Mouse (Mus musculus) intestine, postnatal 0 days (tissue): ENCODE results near the gene Chil1. TPM values are rescaled to one million over a fixed set of nuclear protein-coding genes. Genes with fewer than 3 reads are reported as not detected.

Source experiments
- ATAC-seq: fragments of 200-750 bp; cut with Nextera tagmentation; 2 replicates; pipeline ENCODE4 v1.8.0; 2017; ENCODE audit warnings: mild to moderate bottlenecking, moderate TSS enrichment, moderate library complexity
- H3K27ac ChIP-seq: fragments of 300-500 bp; sonication (generic); 2 replicates; pipeline ENCODE4 v1.5.1; 2014; ENCODE audit warnings: mild to moderate bottlenecking, low read depth, low read length, moderate library complexity
- H3K27me3 ChIP-seq: fragments of 300-500 bp; sonication (generic); replicated peaks from 2 replicates; pipeline ENCODE4 v1.6.1; 2014; ENCODE audit warnings: low read length, mixed read lengths; ENCODE audit not compliant: control insufficient read depth, insufficient read depth
- H3K36me3 ChIP-seq: fragments of 300-500 bp; sonication (generic); 2 replicates; pipeline ENCODE4 v1.6.1; 2014; ENCODE audit warnings: mild to moderate bottlenecking, moderate library complexity; ENCODE audit not compliant: control insufficient read depth, insufficient read depth
- H3K4me1 ChIP-seq: fragments of 300-500 bp; sonication (generic); replicated peaks from 2 replicates; pipeline ENCODE4 v1.6.1; 2014; ENCODE audit warnings: antibody characterized with exemption, low read length, mixed read lengths; ENCODE audit not compliant: control insufficient read depth, insufficient read depth
- H3K4me2 ChIP-seq: fragments of 300-500 bp; sonication (generic); replicated peaks from 2 replicates; pipeline ENCODE4 v1.6.1; 2014; ENCODE audit warnings: low read depth, mild to moderate bottlenecking, moderate library complexity
- H3K4me3 ChIP-seq: fragments of 300-500 bp; sonication (generic); 2 replicates; pipeline ENCODE4 v1.5.1; 2014; ENCODE audit warnings: low read depth, low read length
- H3K9ac ChIP-seq: fragments of 300-500 bp; sonication (generic); 2 replicates; pipeline ENCODE4 v1.6.1; 2014; ENCODE audit warnings: mild to moderate bottlenecking, low read depth, low read length
- H3K9me3 ChIP-seq: fragments of 300-500 bp; sonication (generic); 2 replicates; pipeline ENCODE4 v1.6.1; 2016; ENCODE audit warnings: mixed run types; ENCODE audit not compliant: control insufficient read depth
- CTCF ChIP-seq: sonication (generic); IDR thresholded peaks from 2 replicates; pipeline ENCODE4 v1.5.1; 2016; ENCODE audit warnings: low read depth, mild to moderate bottlenecking, control low read depth, antibody characterized with exemption, moderate library complexity
- WGBS: fragments of 180-500 bp; shearing (Covaris S2); extraction: QIAGEN DNeasy Blood & Tissue Kit; methylation state at CpG from one replicate; pipeline ENCODE4 v1.1.7; 2014; 5-methylcytosine and 5-hydroxymethylcytosine counted together
- polyA plus RNA-seq: library from polyadenylated mRNA; unstranded; fragments of >200 nt; fragmentation: Nextera tagmentation; extraction: Ambion mirVana; gene quantifications from 2 replicates; pipeline ENCODE4 v1.2.1, GENCODE M21; 2015

Gene Chil1
- polyA plus RNA-seq = 0.50 and 0.99 TPM in 2 replicates

GRCm38 (mm10) chr1:134182025-134182424 lies at the start of gene Chil1:
TSS of gene Chil1 (plus strand) at chr1:134182176.
- 54% methylated on average over 4 of the region's 4 CpGs for WGBS

DNA sequence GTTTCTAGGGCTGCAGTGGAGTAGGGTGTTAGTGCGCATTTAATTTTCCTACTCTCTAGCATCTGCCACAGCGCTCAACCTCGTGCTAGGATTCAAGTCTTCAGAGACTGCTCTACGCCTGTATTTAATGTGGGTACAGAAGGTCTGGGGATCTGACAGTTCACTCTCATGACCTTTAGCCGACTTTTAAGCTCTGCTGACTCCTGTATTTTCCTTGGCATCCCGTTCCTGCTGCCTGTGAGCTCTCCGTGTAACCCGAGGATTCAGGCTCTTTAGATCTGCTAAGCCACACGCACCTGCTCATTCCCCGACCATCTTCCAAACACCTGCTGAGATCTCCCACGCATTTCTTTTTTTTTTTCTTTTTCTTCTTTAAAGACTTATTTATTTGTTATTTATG lies 48.7 kb upstream of the Chil1 start:
- H3K9me3 ChIP-seq = no peaks in the 10 kb centered on the region
- no peaks in the 10 kb centered on the region for H3K4me1 ChIP-seq
- H3K4me2 ChIP-seq = no peak overlapping the region
- H3K9ac ChIP-seq = no peak overlapping the region
- no peak overlapping the region for H3K4me3 ChIP-seq
- no peaks in the 10 kb centered on the region for H3K27me3 ChIP-seq
- no peaks in the 10 kb centered on the region for H3K36me3 ChIP-seq
- H3K27ac ChIP-seq = no peak overlapping the region
- ATAC-seq = no peak
- WGBS = 67% methylated on average over 11 of the region's 11 CpGs
- no peak for TF ChIP-seq CTCF

More at GRCm38 (mm10) chr1:134182025-134182424, at the start of gene Chil1:
- no peak for ATAC-seq
- no peaks in the 10 kb centered on the region for H3K36me3 ChIP-seq
- H3K4me3 ChIP-seq = no peak within 1 kb of the TSS
- no peak within 1 kb of the TSS for H3K27ac ChIP-seq
- no peaks in the 10 kb centered on the region for H3K4me1 ChIP-seq
- H3K4me2 ChIP-seq = no peak within 1 kb of the TSS
- 0 out of 2 replicates have a peak, but pooled peaks cover 3% of the 10 kb centered on the region for H3K27me3 ChIP-seq
- H3K9me3 ChIP-seq = no peaks in the 10 kb centered on the region
- no peak for TF ChIP-seq CTCF
- no peak within 1 kb of the TSS for H3K9ac ChIP-seq

DNA sequence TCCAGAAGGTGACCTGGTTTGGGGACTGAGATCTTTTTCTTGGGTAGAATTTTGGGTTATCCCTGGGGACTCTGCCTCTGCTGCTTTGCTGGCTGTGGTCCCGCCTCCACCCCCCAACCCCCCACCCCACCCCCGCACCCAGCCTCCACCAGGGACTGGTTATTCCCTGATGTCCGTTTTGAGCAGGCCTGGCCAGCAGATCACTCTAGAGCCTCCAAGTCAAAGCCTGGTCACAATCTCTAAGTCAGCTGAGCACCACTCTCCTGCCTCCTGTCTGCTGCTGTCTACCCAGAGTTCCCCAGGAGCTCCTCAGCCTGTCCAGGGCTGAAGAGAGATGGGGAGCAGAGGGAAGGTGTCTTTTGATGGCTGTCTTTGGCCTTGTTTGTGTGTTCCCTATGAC lies 45.6 kb upstream of the Chil1 start:
- H3K36me3 ChIP-seq = no peaks in the 10 kb centered on the region
- no peaks in the 10 kb centered on the region for H3K4me1 ChIP-seq
- ATAC-seq = no peak
- H3K27me3 ChIP-seq = no peaks in the 10 kb centered on the region
- no peak overlapping the region for H3K4me3 ChIP-seq
- 60% methylated on average over 3 of the region's 3 CpGs for WGBS
- no peak overlapping the region for H3K9ac ChIP-seq
- no peaks in the 10 kb centered on the region for H3K9me3 ChIP-seq
- H3K4me2 ChIP-seq = no peak overlapping the region
- no peak for TF ChIP-seq CTCF
- H3K27ac ChIP-seq = no peak overlapping the region

DNA sequence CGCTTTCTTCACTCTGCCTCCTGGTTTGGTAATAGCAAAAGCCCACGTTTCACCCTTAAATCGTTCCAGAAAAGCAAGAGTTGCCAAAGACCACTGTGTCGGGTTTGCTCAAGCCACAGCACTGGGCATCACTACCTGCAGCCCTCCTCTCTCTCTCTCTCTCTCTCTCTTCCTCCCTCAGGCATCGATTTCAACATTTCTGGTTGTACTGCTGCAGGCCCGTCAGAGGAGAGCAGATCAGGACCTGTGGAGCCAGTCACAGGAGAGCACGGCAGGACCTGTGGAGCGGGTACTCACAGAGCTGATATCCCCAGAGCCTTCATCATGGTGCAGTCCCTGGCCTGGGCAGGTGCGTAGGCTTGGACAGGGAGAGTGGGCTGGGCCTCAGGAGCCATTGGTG lies 43.6 kb upstream of the Chil1 start:
- no peaks in the 10 kb centered on the region for H3K27me3 ChIP-seq
- WGBS = 81% methylated on average over 9 of the region's 9 CpGs
- H3K4me2 ChIP-seq = no peak overlapping the region
- H3K9me3 ChIP-seq = no peaks in the 10 kb centered on the region
- H3K36me3 ChIP-seq = no peaks in the 10 kb centered on the region
- ATAC-seq = no peak
- TF ChIP-seq CTCF = no peak
- no peak overlapping the region for H3K9ac ChIP-seq
- H3K27ac ChIP-seq = no peak overlapping the region
- H3K4me3 ChIP-seq = no peak overlapping the region
- no peaks in the 10 kb centered on the region for H3K4me1 ChIP-seq

DNA sequence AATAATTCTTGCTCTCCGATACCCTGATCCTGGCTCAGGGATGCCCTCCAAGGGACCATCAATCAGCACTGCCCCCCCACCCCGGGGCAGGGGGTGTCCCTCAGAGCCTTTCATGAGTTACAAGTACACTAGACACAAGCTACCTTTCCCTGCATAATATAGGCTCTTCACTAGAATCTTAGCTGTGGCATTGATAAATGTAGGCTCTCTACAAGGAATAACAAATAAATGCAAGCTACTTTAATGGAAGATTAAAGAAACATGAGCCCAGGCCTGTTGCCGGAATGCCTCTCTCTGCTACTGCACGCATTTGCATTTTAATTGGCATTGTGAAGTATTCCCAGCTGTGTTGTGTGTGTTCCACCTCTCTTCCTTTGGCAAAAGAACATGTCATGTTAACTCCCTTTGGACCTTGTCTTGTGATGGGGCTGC lies 39.6 kb upstream of the Chil1 start:
- H3K27ac ChIP-seq = no peak overlapping the region
- no peak for TF ChIP-seq CTCF
- ATAC-seq = no peak
- H3K4me3 ChIP-seq = no peak overlapping the region
- no peaks in the 10 kb centered on the region for H3K9me3 ChIP-seq
- no peaks in the 10 kb centered on the region for H3K36me3 ChIP-seq
- H3K4me1 ChIP-seq = no peaks in the 10 kb centered on the region
- WGBS = 63% methylated on average over 4 of the region's 4 CpGs
- H3K9ac ChIP-seq = no peak overlapping the region
- no peak overlapping the region for H3K4me2 ChIP-seq
- no peaks in the 10 kb centered on the region for H3K27me3 ChIP-seq

DNA sequence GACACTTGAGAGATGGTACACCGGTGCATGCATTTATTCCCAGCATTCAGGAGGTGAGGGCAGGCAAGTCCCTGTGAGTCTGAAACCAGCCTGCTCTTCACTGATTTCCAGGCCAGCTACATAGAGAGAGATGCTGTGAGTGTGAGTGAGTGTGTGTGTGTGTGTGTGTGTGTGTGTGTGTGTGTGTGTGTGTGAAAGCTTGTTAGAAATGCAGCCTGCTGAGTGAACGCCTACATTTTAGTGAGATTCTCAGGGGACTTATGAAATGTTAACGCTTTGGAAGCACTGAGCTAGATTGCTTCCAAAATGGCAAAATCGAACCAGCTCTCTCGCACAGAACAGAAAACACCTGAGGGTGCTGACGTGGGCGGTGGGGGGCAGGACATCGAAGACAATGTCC lies 35.9 kb upstream of the Chil1 start:
- 92% methylated on average over 8 of the region's 8 CpGs for WGBS

GRCm38 (mm10) chr1:134150076-134150475 lies 31.9 kb upstream of the Chil1 start:
- 65% methylated on average over 8 of the region's 8 CpGs for WGBS
- H3K9me3 ChIP-seq = no peaks in the 10 kb centered on the region
- no peaks in the 10 kb centered on the region for H3K4me1 ChIP-seq
- ATAC-seq = no peak
- H3K27ac ChIP-seq = no peak overlapping the region
- TF ChIP-seq CTCF = no peak
- no peak overlapping the region for H3K4me3 ChIP-seq
- no peaks in the 10 kb centered on the region for H3K27me3 ChIP-seq
- no peak overlapping the region for H3K9ac ChIP-seq
- no peaks in the 10 kb centered on the region for H3K36me3 ChIP-seq
- H3K4me2 ChIP-seq = no peak overlapping the region

More for the DNA sequence above, 35.9 kb upstream of the Chil1 start:
- no peak for ATAC-seq
- Histone ChIP-seq H3K27me3 (no peaks in the 10 kb centered on the region), H3K4me3 (no peak overlapping the region), H3K4me2 (no peak overlapping the region), H3K9ac (no peak overlapping the region), H3K9me3 (no peaks in the 10 kb centered on the region), H3K36me3 (no peaks in the 10 kb centered on the region), H3K4me1 (no peaks in the 10 kb centered on the region), H3K27ac (no peak overlapping the region)
- TF ChIP-seq CTCF = no peak
